Mouse (Mus musculus): Measurements from ENCODE around the gene Trhr2.

GRCm38 (mm10) chr8:122321455-122321921, 39.1 kb downstream of the Trhr2 start:
- TF ChIP-seq CTCF (IDR thresholded peaks at IDR 0.05; ENCODE audit: low read depth, low read length) (no peak), POLR2A (IDR thresholded peaks at IDR 0.05; ENCODE audit: borderline replicate concordance, low read depth, low read length) (no peak)

Measured in bone marrow macrophage, adult 2 months (primary cell).